Mouse (Mus musculus): ENCODE measurements around the gene Snai1. TPM values are rescaled to one million over a fixed set of nuclear protein-coding genes. Genes with fewer than 3 reads are reported as not detected.

The Snai1 gene
- polyA plus RNA-seq, 1 experiment = 48.1 TPM

DNA sequence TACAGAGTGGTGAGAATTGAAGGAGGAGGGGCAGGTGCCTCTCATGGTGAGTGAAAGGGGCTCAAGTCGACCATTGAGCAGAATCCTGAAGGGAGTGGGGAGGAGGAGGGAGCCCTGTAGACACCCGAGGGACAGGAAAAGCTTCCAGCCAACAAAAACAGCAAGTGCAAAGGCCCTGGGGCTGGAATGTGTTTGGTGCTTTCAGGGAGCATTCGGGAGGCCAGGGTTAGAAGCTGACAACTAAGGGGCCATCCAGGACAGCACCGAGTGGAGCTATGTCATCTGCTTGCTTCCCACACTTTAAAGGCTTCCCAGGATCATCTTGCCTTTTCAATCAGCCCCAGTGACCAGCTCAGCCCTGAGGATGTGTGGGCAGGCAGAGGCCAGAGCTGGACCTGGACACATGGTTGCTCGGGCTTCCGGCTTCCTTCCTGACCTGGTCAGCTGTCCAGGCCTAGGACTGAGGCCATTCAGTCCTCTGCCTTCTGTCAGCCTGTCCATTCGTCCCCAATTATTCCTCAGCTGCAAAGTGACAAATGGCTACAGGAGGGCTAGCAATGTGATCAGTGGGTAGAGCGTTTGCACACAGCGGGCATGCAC is 39.3 kb downstream of the Snai1 start:
- Histone ChIP-seq H3K79me2 (ENCODE audit: control insufficient read depth, insufficient read depth) (no peaks in the 10 kb centered on the region), H3ac (ENCODE audit: control insufficient read depth, insufficient read length, low read depth) (no peak overlapping the region), H3K36me3 (ENCODE audit: control insufficient read depth, insufficient read depth) (no peaks in the 10 kb centered on the region), H3K79me3 (ENCODE audit: low read depth) (no peaks in the 10 kb centered on the region), H3K4me3 (ENCODE audit: insufficient read depth, poor library complexity, severe bottlenecking) (no peak overlapping the region), H3K27me3 (ENCODE audit: control insufficient read depth, insufficient read depth, insufficient read length) (no peaks in the 10 kb centered on the region)
- TF ChIP-seq MYOD1 (IDR thresholded peaks at IDR 0.05; ENCODE audit: control insufficient read depth, insufficient read length, low read depth) (no peak), FOSL1 (IDR thresholded peaks at IDR 0.05; ENCODE audit: insufficient read depth, low read length, poor library complexity, severe bottlenecking) (no peak), MYOG (IDR thresholded peaks at IDR 0.05; ENCODE audit: control insufficient read depth, extremely low read depth, insufficient read length) (no peak), USF1 (IDR thresholded peaks at IDR 0.05; ENCODE audit: low read depth) (no peak), CTCF (IDR thresholded peaks at IDR 0.05; ENCODE audit: control insufficient read depth, insufficient read depth, insufficient read length) (no peak), CEBPB (IDR thresholded peaks at IDR 0.05; ENCODE audit: low read depth) (no peak)

GRCm38 (mm10) chr2:167578521-167578920 is 40.5 kb downstream of the Snai1 start:
- Histone ChIP-seq H3ac (ENCODE audit: control insufficient read depth, insufficient read length, low read depth) (no peak overlapping the region), H3K36me3 (ENCODE audit: control insufficient read depth, insufficient read depth) (no peaks in the 10 kb centered on the region), H3K4me3 (ENCODE audit: insufficient read depth, poor library complexity, severe bottlenecking) (no peak overlapping the region), H3K79me2 (ENCODE audit: control insufficient read depth, insufficient read depth) (no peaks in the 10 kb centered on the region), H3K27me3 (ENCODE audit: control insufficient read depth, insufficient read depth, insufficient read length) (no peaks in the 10 kb centered on the region), H3K79me3 (ENCODE audit: low read depth) (no peaks in the 10 kb centered on the region)
- TF ChIP-seq MAX (IDR thresholded peaks at IDR 0.05) (no peak), CEBPB (IDR thresholded peaks at IDR 0.05; ENCODE audit: low read depth) (no peak), CTCF (IDR thresholded peaks at IDR 0.05; ENCODE audit: control insufficient read depth, insufficient read depth, insufficient read length) (no peak), MYOG (IDR thresholded peaks at IDR 0.05; ENCODE audit: control insufficient read depth, extremely low read depth, insufficient read length) (no peak), USF1 (IDR thresholded peaks at IDR 0.05; ENCODE audit: low read depth) (no peak), MYOD1 (IDR thresholded peaks at IDR 0.05; ENCODE audit: control insufficient read depth, insufficient read length, low read depth) (no peak), FOSL1 (IDR thresholded peaks at IDR 0.05; ENCODE audit: insufficient read depth, low read length, poor library complexity, severe bottlenecking) (no peak)

DNA sequence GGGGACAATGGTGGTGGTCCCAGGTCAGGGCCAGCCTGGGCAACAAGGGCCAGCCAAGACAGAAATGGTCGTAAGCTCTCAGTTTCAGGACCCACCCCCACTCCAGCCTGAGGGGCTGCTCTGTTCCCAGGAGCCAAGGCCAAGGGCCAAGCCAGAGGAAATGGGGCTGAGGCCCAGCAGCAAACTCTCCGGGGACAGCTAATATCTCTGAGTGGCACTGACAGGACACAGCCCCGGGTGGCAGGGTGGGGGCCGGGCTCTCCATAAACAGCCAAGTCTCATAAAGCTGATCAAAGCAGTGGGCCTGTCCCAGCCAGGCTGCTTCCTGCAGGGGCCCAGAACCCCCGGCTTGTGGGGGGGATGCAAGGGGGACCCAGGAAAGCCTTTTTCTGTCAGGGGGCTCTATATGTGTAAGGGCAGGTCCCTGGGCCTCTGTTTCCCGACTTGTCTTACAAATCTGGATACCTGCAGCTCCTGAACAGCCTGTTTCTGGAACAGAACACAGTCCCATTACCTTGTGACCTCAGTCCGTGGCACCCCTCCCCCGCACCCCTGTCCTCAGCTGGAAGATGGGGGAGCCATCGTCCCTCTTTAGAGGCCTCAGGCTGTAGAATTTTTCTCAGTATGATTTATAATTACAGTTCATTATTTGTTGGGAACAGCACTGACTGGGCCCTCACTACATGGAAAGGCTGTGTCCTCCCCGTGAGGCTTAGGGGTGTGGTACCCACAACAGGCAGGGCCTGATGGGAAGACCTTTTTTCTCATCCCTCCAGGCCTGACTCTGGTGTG is 45.4 kb downstream of the Snai1 start:
- TF ChIP-seq CEBPB (IDR thresholded peaks at IDR 0.05; ENCODE audit: low read depth) (no peak), CTCF (IDR thresholded peaks at IDR 0.05; ENCODE audit: control insufficient read depth, insufficient read depth, insufficient read length) (no peak), MAX (IDR thresholded peaks at IDR 0.05) (no peak), MYOD1 (IDR thresholded peaks at IDR 0.05; ENCODE audit: control insufficient read depth, insufficient read length, low read depth) (no peak), USF1 (IDR thresholded peaks at IDR 0.05; ENCODE audit: low read depth) (no peak), FOSL1 (IDR thresholded peaks at IDR 0.05; ENCODE audit: insufficient read depth, low read length, poor library complexity, severe bottlenecking) (no peak), MYOG (IDR thresholded peaks at IDR 0.05; ENCODE audit: control insufficient read depth, extremely low read depth, insufficient read length) (no peak)
- Histone ChIP-seq H3K4me3 (ENCODE audit: insufficient read depth, poor library complexity, severe bottlenecking) (no peak overlapping the region), H3K27me3 (ENCODE audit: control insufficient read depth, insufficient read depth, insufficient read length) (no peaks in the 10 kb centered on the region), H3K79me2 (ENCODE audit: control insufficient read depth, insufficient read depth) (no peaks in the 10 kb centered on the region), H3ac (ENCODE audit: control insufficient read depth, insufficient read length, low read depth) (no peak overlapping the region), H3K36me3 (ENCODE audit: control insufficient read depth, insufficient read depth) (no peaks in the 10 kb centered on the region), H3K79me3 (ENCODE audit: low read depth) (no peaks in the 10 kb centered on the region)

DNA sequence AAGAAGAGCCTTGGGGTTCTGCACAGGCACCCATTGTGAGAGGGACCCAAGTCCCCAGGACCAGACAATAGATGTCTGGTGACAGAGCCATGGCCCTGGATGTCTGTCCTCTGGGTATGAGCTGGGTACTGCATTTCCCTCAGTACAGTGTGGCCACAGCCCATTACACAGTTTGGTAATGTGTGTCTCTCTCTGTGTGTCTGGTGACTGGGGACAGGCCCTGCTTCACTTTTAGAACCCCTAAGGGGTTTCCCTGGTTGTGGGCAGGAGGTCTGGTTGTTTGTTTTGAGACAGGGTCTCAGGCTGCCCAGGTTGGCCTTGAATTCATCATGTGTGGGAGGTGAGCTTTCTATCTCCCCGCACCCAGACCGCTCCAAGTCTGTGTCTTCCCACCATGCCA is 47.3 kb downstream of the Snai1 start:
- Histone ChIP-seq H3K36me3 (ENCODE audit: control insufficient read depth, insufficient read depth) (no peaks in the 10 kb centered on the region), H3K4me3 (ENCODE audit: insufficient read depth, poor library complexity, severe bottlenecking) (no peak overlapping the region), H3K79me3 (ENCODE audit: low read depth) (no peaks in the 10 kb centered on the region), H3ac (ENCODE audit: control insufficient read depth, insufficient read length, low read depth) (no peak overlapping the region), H3K27me3 (ENCODE audit: control insufficient read depth, insufficient read depth, insufficient read length) (no peaks in the 10 kb centered on the region), H3K79me2 (ENCODE audit: control insufficient read depth, insufficient read depth) (no peaks in the 10 kb centered on the region)
- no peak for TF ChIP-seq USF1 (IDR thresholded peaks at IDR 0.05; ENCODE audit: low read depth)
- no peak for TF ChIP-seq MYOD1 (IDR thresholded peaks at IDR 0.05; ENCODE audit: control insufficient read depth, insufficient read length, low read depth)
- no peak for TF ChIP-seq CTCF (IDR thresholded peaks at IDR 0.05; ENCODE audit: control insufficient read depth, insufficient read depth, insufficient read length)
- TF ChIP-seq FOSL1 (IDR thresholded peaks at IDR 0.05; ENCODE audit: insufficient read depth, low read length, poor library complexity, severe bottlenecking) = no peak
- no peak for TF ChIP-seq MYOG (IDR thresholded peaks at IDR 0.05; ENCODE audit: control insufficient read depth, extremely low read depth, insufficient read length)
- TF ChIP-seq CEBPB (IDR thresholded peaks at IDR 0.05; ENCODE audit: low read depth) = no peak
- TF ChIP-seq MAX (IDR thresholded peaks at IDR 0.05) = no peak

GRCm38 (mm10) chr2:167586041-167586440 is 48.0 kb downstream of the Snai1 start:
- H3K4me3 ChIP-seq (ENCODE audit: insufficient read depth, poor library complexity, severe bottlenecking) = no peak overlapping the region
- TF ChIP-seq CTCF (IDR thresholded peaks at IDR 0.05; ENCODE audit: control insufficient read depth, insufficient read depth, insufficient read length) = no peak
- peak; percentile 4 for TF ChIP-seq MAX (IDR thresholded peaks at IDR 0.05)
- no peaks in the 10 kb centered on the region for H3K79me2 ChIP-seq (ENCODE audit: control insufficient read depth, insufficient read depth)
- H3ac ChIP-seq (ENCODE audit: control insufficient read depth, insufficient read length, low read depth) = peak overlapping the region; percentile 12
- no peaks in the 10 kb centered on the region for H3K27me3 ChIP-seq (ENCODE audit: control insufficient read depth, insufficient read depth, insufficient read length)
- no peaks in the 10 kb centered on the region for H3K79me3 ChIP-seq (ENCODE audit: low read depth)
- H3K36me3 ChIP-seq (ENCODE audit: control insufficient read depth, insufficient read depth) = no peaks in the 10 kb centered on the region
